Mouse (Mus musculus) layer of hippocampus, adult 2 months (tissue): ENCODE results near the gene Olfr735. TPM values are rescaled to one million over a fixed set of nuclear protein-coding genes. Genes with fewer than 3 reads are reported as not detected.

Experiments
- DNase-seq, 2 experiments: peaks; one replicate each; pipeline ENCODE4 v3.0.0; 2022; ENCODE audit warnings: low spot score in 2 of 2
- H3K27ac ChIP-seq: fragments of 200-600 bp; 2 replicates; pipeline ENCODE4 v1.8.1; 2022
- H3K4me3 ChIP-seq: fragments of 200-600 bp; 2 replicates; pipeline ENCODE4 v1.8.1; 2022; ENCODE audit warnings: mild to moderate bottlenecking
- CTCF ChIP-seq: fragments of 200-600 bp; conservative IDR thresholded peaks from 2 replicates; pipeline ENCODE4 v1.8.1; 2022; ENCODE audit warnings: antibody characterized with exemption, mild to moderate bottlenecking, moderate library complexity
- long read RNA-seq, 2 experiments: library from polyadenylated mRNA; stranded (forward); transcript quantifications; one replicate each; pipeline ENCODE4 v2.0.0; 2021; ENCODE audit warnings: borderline mapping rate in 2 of 2
- total RNA-seq, 2 experiments: library from RNA; stranded (reverse); gene quantifications; 2 replicates each; pipeline ENCODE4 v1.2.3; 2021

The Olfr735 gene
- total RNA-seq, result not detected
- long read RNA-seq, experiment 1, result 0 reads
- long read RNA-seq, experiment 2, result 0 reads

DNA sequence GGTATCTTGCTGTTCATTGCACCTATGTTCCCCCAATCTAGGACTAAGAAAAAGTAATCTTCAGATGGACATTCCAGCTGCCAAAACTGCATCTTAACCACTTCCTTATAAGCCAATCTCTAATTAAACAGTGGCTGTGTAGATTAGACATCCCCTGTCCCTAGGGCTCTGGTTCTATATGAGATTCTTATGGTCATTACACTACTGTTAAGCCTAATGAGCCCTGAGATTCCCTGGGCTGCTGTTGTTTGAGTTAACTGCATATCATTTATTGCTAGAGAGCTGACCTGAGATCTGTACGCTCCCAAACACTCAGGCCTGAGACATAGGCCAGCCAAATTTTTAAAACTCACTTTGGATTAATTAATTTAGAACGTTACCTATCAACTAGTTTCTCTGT lies at the start of gene Olfr735:
Gene Olfr735, minus strand, starts transcription at position 77 of the 400 bp plus-strand sequence.
- Histone ChIP-seq H3K27ac (no peak within 1 kb of the TSS), H3K4me3 (no peak within 1 kb of the TSS)
- TF ChIP-seq CTCF, result no peak
- no peak for DNase-seq

DNA sequence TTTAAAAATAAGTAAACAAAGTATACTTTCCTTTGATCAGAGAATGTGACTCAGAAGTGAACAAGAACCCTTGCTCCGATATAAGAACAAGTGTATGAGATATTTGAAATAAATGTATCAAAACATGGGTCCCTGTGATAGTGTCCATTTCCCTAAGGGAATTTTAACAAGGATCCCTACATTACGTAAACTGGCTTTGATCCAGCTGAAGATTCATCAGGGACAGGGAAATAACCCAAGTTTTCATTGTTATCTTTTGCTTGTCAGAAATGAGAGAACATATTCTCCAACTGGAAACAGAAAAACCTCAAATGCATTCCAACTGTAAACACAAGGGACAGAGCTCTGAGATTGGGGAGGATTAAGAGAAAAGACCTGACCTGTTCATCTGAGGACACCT lies 32.2 kb upstream of the Olfr735 start, which contains the start of gene Olfr736:
Gene Olfr736, plus strand, starts transcription at position 301 of the 400 bp plus-strand sequence.
- no peak within 1 kb of the TSS for H3K4me3 ChIP-seq
- no peak within 1 kb of the TSS for H3K27ac ChIP-seq
- no peak for DNase-seq
- no peak for TF ChIP-seq CTCF

- no peak overlapping the region for H3K27ac ChIP-seq
- no peak overlapping the region for H3K4me3 ChIP-seq
- no peak for TF ChIP-seq CTCF
- no peak for DNase-seq
Observed at GRCm38 (mm10) chr14:50363561-50363960, 14.9 kb upstream of the Olfr735 start.

DNA sequence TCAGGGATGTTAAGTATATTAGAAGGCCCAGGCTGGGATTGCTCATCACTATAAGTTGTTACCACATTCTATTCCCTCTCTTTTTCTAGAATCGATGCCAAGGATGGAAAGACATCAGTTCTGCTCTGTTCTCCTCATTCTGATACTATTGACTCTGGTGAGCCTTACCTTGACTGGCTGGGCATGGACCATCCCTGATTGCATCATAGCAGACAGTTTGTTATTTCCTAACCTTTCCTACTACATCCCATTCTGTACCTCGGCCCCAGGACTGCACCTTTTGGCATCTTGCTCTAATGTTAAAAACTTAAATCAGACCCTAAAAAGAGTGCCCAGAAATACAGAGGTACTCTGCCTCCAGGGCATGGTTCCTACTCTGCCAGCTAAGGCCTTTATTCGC lies 11.8 kb upstream of the Olfr735 start:
- Histone ChIP-seq H3K4me3 (no peak overlapping the region), H3K27ac (no peak overlapping the region)
- no peak for DNase-seq
- TF ChIP-seq CTCF, result no peak

GRCm38 (mm10) chr14:50357593-50357992 lies 8.9 kb upstream of the Olfr735 start, which contains the start of gene Tlr11:
TSS of gene Tlr11 (plus strand) at chr14:50357914.
- Histone ChIP-seq H3K4me3 (no peak within 1 kb of the TSS), H3K27ac (no peak within 1 kb of the TSS)
- DNase-seq, result no peak
- no peak for TF ChIP-seq CTCF

- no peak overlapping the region for H3K27ac ChIP-seq
- no peak for TF ChIP-seq CTCF
- no peak for DNase-seq
Observed at GRCm38 (mm10) chr14:50356725-50357124, 8.1 kb upstream of the Olfr735 start.

DNA sequence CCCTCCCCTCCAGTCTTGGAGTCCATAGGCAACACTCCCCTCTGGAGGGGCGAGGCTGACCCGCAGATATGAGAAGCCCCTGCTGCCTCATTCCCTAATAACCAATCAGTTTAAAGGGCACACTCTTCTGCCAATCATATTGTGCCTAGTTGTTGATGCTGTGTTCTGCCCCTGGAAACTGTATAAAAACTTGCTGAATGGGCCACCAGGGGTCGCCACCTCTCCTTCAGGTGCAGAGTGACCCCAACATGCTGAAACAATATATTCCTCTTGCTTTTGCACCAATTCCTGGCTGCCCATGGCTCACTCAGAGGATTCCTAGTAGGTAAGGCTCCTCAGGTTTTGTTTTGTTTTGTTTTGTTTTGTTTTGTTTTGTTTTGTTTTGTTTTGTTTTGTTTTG lies 3.8 kb upstream of the Olfr735 start:
- H3K4me3 ChIP-seq, result no peak overlapping the region
- H3K27ac ChIP-seq, result no peak overlapping the region
- DNase-seq, result no peak
- peak; percentile 53 for TF ChIP-seq CTCF

More at GRCm38 (mm10) chr14:50356725-50357124, 8.1 kb upstream of the Olfr735 start:
- no peak overlapping the region for H3K4me3 ChIP-seq

GRCm38 (mm10) chr14:50326661-50327060 lies 22.0 kb downstream of the Olfr735 start, which contains the start of gene Olfr734:
TSS of gene Olfr734 (minus strand) at chr14:50326761.
- TF ChIP-seq CTCF, result no peak
- H3K4me3 ChIP-seq, result no peak within 1 kb of the TSS
- H3K27ac ChIP-seq, result no peak within 1 kb of the TSS
- no peak for DNase-seq

GRCm38 (mm10) chr14:50301422-50301821 lies 47.2 kb downstream of the Olfr735 start, which contains the start of gene Olfr733:
TSS of gene Olfr733 (minus strand) at chr14:50301522.
- TF ChIP-seq CTCF, result no peak
- DNase-seq, result no peak
- no peak within 1 kb of the TSS for H3K4me3 ChIP-seq

More at GRCm38 (mm10) chr14:50301422-50301821, 47.2 kb downstream of the Olfr735 start, which contains the start of gene Olfr733:
- H3K27ac ChIP-seq, result no peak within 1 kb of the TSS

Other genes with a start within 250 kb of the Olfr735 start
- gene Olfr727, start 225.7 kb downstream of the Olfr735 start, total RNA-seq, result not detected
- gene Olfr728, start 206.2 kb downstream of the Olfr735 start, total RNA-seq, result not detected
- gene Olfr729, start 196.0 kb downstream of the Olfr735 start, total RNA-seq, result not detected
- not detected for gene Olfr730, start 160.7 kb downstream of the Olfr735 start, total RNA-seq
- gene Olfr731, start 107.0 kb downstream of the Olfr735 start, total RNA-seq, result not detected
- gene Olfr732, start 64.7 kb downstream of the Olfr735 start, total RNA-seq, result not detected
- not detected for gene Olfr733, start 47.4 kb downstream of the Olfr735 start, total RNA-seq
- gene Olfr734, start 22.1 kb downstream of the Olfr735 start, total RNA-seq, result not detected
- gene Tlr11, start 9.0 kb upstream of the Olfr735 start, total RNA-seq, result not detected
- not detected for gene Olfr736, start 32.3 kb upstream of the Olfr735 start, total RNA-seq
- not detected for gene Olfr738, start 58.7 kb upstream of the Olfr735 start, total RNA-seq
- gene Olfr739, start 69.8 kb upstream of the Olfr735 start, total RNA-seq, result not detected
- not detected for gene Olfr740, start 96.7 kb upstream of the Olfr735 start, total RNA-seq
- not detected for gene Olfr741, start 123.9 kb upstream of the Olfr735 start, total RNA-seq
- gene Olfr742, start 154.7 kb upstream of the Olfr735 start, total RNA-seq, result not detected
- not detected for gene Olfr743, start 173.0 kb upstream of the Olfr735 start, total RNA-seq